Mouse (Mus musculus): ENCODE results near the gene Ncoa7. TPM values are rescaled to one million over a fixed set of nuclear protein-coding genes. Genes with fewer than 3 reads are reported as not detected.

Ncoa7 gene
- polyA plus RNA-seq, 2 experiments = 7.6 to 9.0 TPM

- H3K9ac ChIP-seq (ENCODE audit: low read depth, low read length, severe bottlenecking) = no peak overlapping the region
- H3K36me3 ChIP-seq (ENCODE audit: control insufficient read depth, insufficient read depth, low read length) = no peaks in the 10 kb centered on the region
- no peak for DNase-seq (ENCODE audit: low spot score)
- no peak overlapping the region for H3K4me2 ChIP-seq (replicated peaks; ENCODE audit: low read depth, low read length, severe bottlenecking)
- TF ChIP-seq POLR2A (IDR thresholded peaks at IDR 0.05; ENCODE audit: borderline replicate concordance, extremely low read depth, insufficient read depth, insufficient read length) = no peak
- H3K9me3 ChIP-seq (ENCODE audit: control insufficient read depth, low read length) = no peaks in the 10 kb centered on the region
- no peaks in the 10 kb centered on the region for H3K4me1 ChIP-seq (ENCODE audit: control insufficient read depth, insufficient read depth, low read length)
- ATAC-seq (ENCODE audit: low FRiP score, low read depth) = no peak
- H3K4me3 ChIP-seq (replicated peaks; ENCODE audit: low read length) = no peak overlapping the region
- H3K27ac ChIP-seq (replicated peaks; ENCODE audit: low read depth, low read length) = no peak overlapping the region
- no peaks in the 10 kb centered on the region for H3K27me3 ChIP-seq (ENCODE audit: control insufficient read depth, insufficient read depth, low read length)
Measured at GRCm38 (mm10) chr10:30716171-30716570, 87.0 kb downstream of the Ncoa7 start.

GRCm38 (mm10) chr10:30712540-30712939 lies 90.6 kb downstream of the Ncoa7 start:
- H3K4me2 ChIP-seq (replicated peaks; ENCODE audit: low read depth, low read length, severe bottlenecking) = no peak overlapping the region
- H3K4me3 ChIP-seq (replicated peaks; ENCODE audit: low read length) = no peak overlapping the region
- no peaks in the 10 kb centered on the region for H3K4me1 ChIP-seq (ENCODE audit: control insufficient read depth, insufficient read depth, low read length)
- WGBS = 52% methylated on average over 1 of the region's 1 CpGs
- no peak overlapping the region for H3K9ac ChIP-seq (ENCODE audit: low read depth, low read length, severe bottlenecking)
- no peaks in the 10 kb centered on the region for H3K9me3 ChIP-seq (ENCODE audit: control insufficient read depth, low read length)
- H3K27ac ChIP-seq (replicated peaks; ENCODE audit: low read depth, low read length) = no peak overlapping the region
- H3K27me3 ChIP-seq (ENCODE audit: control insufficient read depth, insufficient read depth, low read length) = no peaks in the 10 kb centered on the region
- ATAC-seq (ENCODE audit: low FRiP score, low read depth) (no peak), DNase-seq (ENCODE audit: low spot score) (no peak)
- TF ChIP-seq POLR2A (IDR thresholded peaks at IDR 0.05; ENCODE audit: borderline replicate concordance, extremely low read depth, insufficient read depth, insufficient read length) = no peak
- no peaks in the 10 kb centered on the region for H3K36me3 ChIP-seq (ENCODE audit: control insufficient read depth, insufficient read depth, low read length)

GRCm38 (mm10) chr10:30709846-30710403 lies 93.2 kb downstream of the Ncoa7 start:
- no peaks in the 10 kb centered on the region for H3K4me1 ChIP-seq (ENCODE audit: control insufficient read depth, insufficient read depth, low read length)
- H3K4me3 ChIP-seq (replicated peaks; ENCODE audit: low read length) = no peak overlapping the region
- ATAC-seq (ENCODE audit: low FRiP score, low read depth) = no peak
- no peaks in the 10 kb centered on the region for H3K27me3 ChIP-seq (ENCODE audit: control insufficient read depth, insufficient read depth, low read length)
- H3K9ac ChIP-seq (ENCODE audit: low read depth, low read length, severe bottlenecking) = no peak overlapping the region
- no peak overlapping the region for H3K4me2 ChIP-seq (replicated peaks; ENCODE audit: low read depth, low read length, severe bottlenecking)
- H3K36me3 ChIP-seq (ENCODE audit: control insufficient read depth, insufficient read depth, low read length) = no peaks in the 10 kb centered on the region
- TF ChIP-seq POLR2A (IDR thresholded peaks at IDR 0.05; ENCODE audit: borderline replicate concordance, extremely low read depth, insufficient read depth, insufficient read length) = no peak
- no peak for DNase-seq (ENCODE audit: low spot score)
- no peaks in the 10 kb centered on the region for H3K9me3 ChIP-seq (ENCODE audit: control insufficient read depth, low read length)
- no peak overlapping the region for H3K27ac ChIP-seq (replicated peaks; ENCODE audit: low read depth, low read length)
- WGBS = 86% methylated on average over 7 of the region's 7 CpGs

- H3K27me3 ChIP-seq (ENCODE audit: control insufficient read depth, insufficient read depth, low read length) = no peaks in the 10 kb centered on the region
- no peaks in the 10 kb centered on the region for H3K36me3 ChIP-seq (ENCODE audit: control insufficient read depth, insufficient read depth, low read length)
- H3K27ac ChIP-seq (replicated peaks; ENCODE audit: low read depth, low read length) = no peak overlapping the region
- H3K9me3 ChIP-seq (ENCODE audit: control insufficient read depth, low read length) = no peaks in the 10 kb centered on the region
- no peak overlapping the region for H3K9ac ChIP-seq (ENCODE audit: low read depth, low read length, severe bottlenecking)
- no peak overlapping the region for H3K4me3 ChIP-seq (replicated peaks; ENCODE audit: low read length)
- ATAC-seq (ENCODE audit: low FRiP score, low read depth) (no peak), DNase-seq (ENCODE audit: low spot score) (no peak)
- TF ChIP-seq POLR2A (IDR thresholded peaks at IDR 0.05; ENCODE audit: borderline replicate concordance, extremely low read depth, insufficient read depth, insufficient read length) = no peak
- no peak overlapping the region for H3K4me2 ChIP-seq (replicated peaks; ENCODE audit: low read depth, low read length, severe bottlenecking)
- 92% methylated on average over 5 of the region's 5 CpGs for WGBS
- no peaks in the 10 kb centered on the region for H3K4me1 ChIP-seq (ENCODE audit: control insufficient read depth, insufficient read depth, low read length)
Measured at GRCm38 (mm10) chr10:30708039-30708438, 95.1 kb downstream of the Ncoa7 start.

GRCm38 (mm10) chr10:30702663-30703062 lies 100.5 kb downstream of the Ncoa7 start:
- WGBS = 91% methylated on average over 1 of the region's 1 CpGs

GRCm38 (mm10) chr10:30686862-30687261 lies 116.3 kb downstream of the Ncoa7 start:
- H3K4me3 ChIP-seq (replicated peaks; ENCODE audit: low read length) = no peak overlapping the region
- ATAC-seq (ENCODE audit: low FRiP score, low read depth) (no peak), DNase-seq (ENCODE audit: low spot score) (no peak)
- no peak for TF ChIP-seq POLR2A (IDR thresholded peaks at IDR 0.05; ENCODE audit: borderline replicate concordance, extremely low read depth, insufficient read depth, insufficient read length)
- H3K4me2 ChIP-seq (replicated peaks; ENCODE audit: low read depth, low read length, severe bottlenecking) = no peak overlapping the region
- no peak overlapping the region for H3K9ac ChIP-seq (ENCODE audit: low read depth, low read length, severe bottlenecking)
- no peaks in the 10 kb centered on the region for H3K27me3 ChIP-seq (ENCODE audit: control insufficient read depth, insufficient read depth, low read length)
- H3K9me3 ChIP-seq (ENCODE audit: control insufficient read depth, low read length) = no peaks in the 10 kb centered on the region
- no peaks in the 10 kb centered on the region for H3K4me1 ChIP-seq (ENCODE audit: control insufficient read depth, insufficient read depth, low read length)
- H3K27ac ChIP-seq (replicated peaks; ENCODE audit: low read depth, low read length) = no peak overlapping the region
- H3K36me3 ChIP-seq (ENCODE audit: control insufficient read depth, insufficient read depth, low read length) = peaks cover 8% of the 10 kb centered on the region
- WGBS = 86% methylated on average over 3 of the region's 3 CpGs

More at GRCm38 (mm10) chr10:30702663-30703062, 100.5 kb downstream of the Ncoa7 start:
- H3K4me3 ChIP-seq (replicated peaks; ENCODE audit: low read length) = no peak overlapping the region
- DNase-seq (ENCODE audit: low spot score) (no peak), ATAC-seq (ENCODE audit: low FRiP score, low read depth) (no peak)
- H3K9me3 ChIP-seq (ENCODE audit: control insufficient read depth, low read length) = no peaks in the 10 kb centered on the region
- H3K27ac ChIP-seq (replicated peaks; ENCODE audit: low read depth, low read length) = no peak overlapping the region
- no peaks in the 10 kb centered on the region for H3K27me3 ChIP-seq (ENCODE audit: control insufficient read depth, insufficient read depth, low read length)
- TF ChIP-seq POLR2A (IDR thresholded peaks at IDR 0.05; ENCODE audit: borderline replicate concordance, extremely low read depth, insufficient read depth, insufficient read length) = no peak
- H3K4me2 ChIP-seq (replicated peaks; ENCODE audit: low read depth, low read length, severe bottlenecking) = no peak overlapping the region
- H3K36me3 ChIP-seq (ENCODE audit: control insufficient read depth, insufficient read depth, low read length) = no peaks in the 10 kb centered on the region; the same call in 1 of the 2 replicates
- H3K4me1 ChIP-seq (ENCODE audit: control insufficient read depth, insufficient read depth, low read length) = no peaks in the 10 kb centered on the region
- no peak overlapping the region for H3K9ac ChIP-seq (ENCODE audit: low read depth, low read length, severe bottlenecking)
